8 mouse cellular contexts compared by ENCODE assay signal in genomic region chr11:12231481-12232035, GRCm38 (mm10).
DNase-seq lines count a peak whose midpoint lies in the region; ATAC-seq and TF ChIP-seq lines count a peak whose summit lies in the region.

No protein-coding gene starts in this region.

- in situ Hi-C loops in Patski (cut with MboI; ENCODE audit: low pct_unique_long_range_greater_than_20kb), result loop anchor here (5.0 kb wide), 1 partner anchor 154 kb away; no protein-coding TSS in a partner anchor

- POLR2A ChIA-PET in Patski (lab: Charles Lee), result no interaction called here

- no peak for TF ChIP-seq POLR2A in lung, adult 2 months (IDR thresholded peaks at IDR 0.05; ENCODE audit: borderline replicate concordance, extremely low read depth, low read depth, low read length)

- no peak for TF ChIP-seq CTCF in Patski (IDR thresholded peaks at IDR 0.05)
- no peak for TF ChIP-seq CTCF in lung, adult 2 months (IDR thresholded peaks at IDR 0.05; ENCODE audit: insufficient read depth, low read length)

- DNase-seq in Patski (ENCODE audit: low read depth, low spot score), result peak; percentile 86
- peak; percentile 4 to 6 for DNase-seq in gastrocnemius, adult 8-10 months (ENCODE audit: low spot score in 2 of 2)
- peak; percentile 56 for DNase-seq in kidney, postnatal 10 days
- DNase-seq in lung, adult 2 months, result peak; percentile 82
- DNase-seq in right cerebral cortex, postnatal 36 days (ENCODE audit: low spot score in 2 of 2), result peak; percentile 61 to 74
- no peak for DNase-seq in thymus, postnatal 14 days

- WGBS in lung, adult 2 months, result 44% methylated on average over 6 of the region's 6 CpGs

- H3K4me1 ChIP-seq in lung, adult 2 months (ENCODE audit: control insufficient read depth, insufficient read depth, low read length), result peaks cover 3% of the 10 kb centered on the region

- CTCF ChIA-PET in Patski (lab: Charles Lee), result interaction anchor here (1.3 to 1.5 kb wide), 2 partner anchors 26 to 411 kb away, joined by 3 to 6 read pairs; no protein-coding TSS in a partner anchor

- no peaks in the 10 kb centered on the region for H3K27me3 ChIP-seq in Patski

- peak; percentile 84 for ATAC-seq in Patski
- peak; percentile 64 for ATAC-seq in cerebellum, adult (ENCODE audit: insufficient number of reproducible peaks, low FRiP score, low TSS enrichment)
- ATAC-seq in monocyte, adult 5-6 weeks (replicated peaks; ENCODE audit: insufficient number of reproducible peaks, low FRiP score, low TSS enrichment, poor library complexity, severe bottlenecking), result no peak

- no peak overlapping the region for H3K4me3 ChIP-seq in lung, adult 2 months (replicated peaks; ENCODE audit: extremely low read depth, low read depth, low read length)
